Mouse (Mus musculus) MEL (cell line): ENCODE data around the gene Faim2. TPM values are rescaled to one million over a fixed set of nuclear protein-coding genes. Genes with fewer than 3 reads are reported as not detected.

Experiments
- DNase-seq: peaks from one replicate; pipeline ENCODE4 v3.0.0; 2011; ENCODE audit warnings: low read depth, low spot score
- H3K27ac ChIP-seq: 2 replicates; pipeline ENCODE4 v1.5.1; 2012; ENCODE audit warnings: low read depth, mild to moderate bottlenecking, control low read depth, low read length, moderate library complexity; ENCODE audit not compliant: control insufficient read depth
- H3K27me3 ChIP-seq, 2 experiments: fragments of 150-350 bp in 1 of 2; sonication (generic) in 1 of 2; 2 replicates each; pipeline ENCODE4 v1.6.1; 2012; ENCODE audit warnings: low read length in 2 of 2, mild to moderate bottlenecking in 2 of 2, improper control_type of control experiment in 1 of 2, moderate library complexity in 1 of 2; ENCODE audit not compliant: insufficient read depth in 2 of 2, control insufficient read depth in 1 of 2
- H3K36me3 ChIP-seq, 2 experiments: 2 replicates each; pipeline ENCODE4 v1.6.1; 2012 to 2014; ENCODE audit warnings: low read length in 2 of 2, improper control_type of control experiment in 1 of 2, inconsistent platforms in 1 of 2, mild to moderate bottlenecking in 1 of 2; ENCODE audit not compliant: insufficient read depth in 2 of 2, control insufficient read depth in 1 of 2
- H3K4me1 ChIP-seq, 2 experiments: fragments of 150-350 bp in 1 of 2; sonication (generic) in 1 of 2; 2 replicates each; pipeline ENCODE4 v1.6.1; 2012; ENCODE audit warnings: low read length in 2 of 2, improper control_type of control experiment in 1 of 2, mild to moderate bottlenecking in 1 of 2; ENCODE audit not compliant: insufficient read depth in 2 of 2, control insufficient read depth in 1 of 2
- H3K4me3 ChIP-seq, 2 experiments: fragments of 150-350 bp in 1 of 2; sonication (generic) in 1 of 2; 2 replicates each; pipeline ENCODE4 v1.5.1; 2012; ENCODE audit warnings: low read depth in 2 of 2, low read length in 2 of 2, mild to moderate bottlenecking in 2 of 2, moderate library complexity in 2 of 2, control low read depth in 1 of 2, improper control_type of control experiment in 1 of 2; ENCODE audit not compliant: control insufficient read depth in 1 of 2, insufficient read depth in 1 of 2
- H3K79me2 ChIP-seq: 2 replicates; pipeline ENCODE4 v1.6.1; 2012; ENCODE audit warnings: mild to moderate bottlenecking, low read length, moderate library complexity; ENCODE audit not compliant: control insufficient read depth, poor library complexity, insufficient read depth
- H3K9ac ChIP-seq: 2 replicates; pipeline ENCODE4 v1.6.1; 2012; ENCODE audit warnings: low read depth, mild to moderate bottlenecking, control low read depth, low read length, moderate library complexity; ENCODE audit not compliant: control insufficient read depth, poor library complexity, severe bottlenecking
- H3K9me3 ChIP-seq: fragments of 150-350 bp; sonication (generic); replicated peaks from 2 replicates; pipeline ENCODE4 v1.6.1; 2012; ENCODE audit warnings: mild to moderate bottlenecking, low read length, improper control_type of control experiment, moderate library complexity; ENCODE audit not compliant: insufficient read depth
- CHD2 ChIP-seq: IDR thresholded peaks from 2 replicates; pipeline ENCODE4 v1.6.1; 2011; ENCODE audit warnings: low read length, improper control_type of control experiment
- CTCF ChIP-seq, 3 experiments: IDR thresholded peaks in 2 of 3; conservative IDR thresholded peaks in 1 of 3; 2 replicates each; pipeline ENCODE4 v1.5.1; 2011 to 2012; ENCODE audit warnings: low read length in 3 of 3, low read depth in 2 of 3, mild to moderate bottlenecking in 2 of 3, improper control_type of control experiment in 1 of 3, inconsistent platforms in 1 of 3, mixed read lengths in 1 of 3, moderate library complexity in 1 of 3; ENCODE audit not compliant: control insufficient read depth in 1 of 3, insufficient read depth in 1 of 3, poor library complexity in 1 of 3, severe bottlenecking in 1 of 3
- E2F4 ChIP-seq: IDR thresholded peaks from 2 replicates; pipeline ENCODE4 v1.6.1; 2011; ENCODE audit warnings: low read depth, low read length, improper control_type of control experiment, borderline replicate concordance
- ELF1 ChIP-seq: IDR thresholded peaks from 2 replicates; pipeline ENCODE4 v1.6.1; 2014; ENCODE audit warnings: low read depth, mild to moderate bottlenecking, inconsistent platforms, low read length, improper control_type of control experiment, moderate library complexity
- EP300 ChIP-seq, 2 experiments: IDR thresholded peaks; 2 replicates each; pipeline ENCODE4 v1.6.1; 2011; ENCODE audit warnings: improper control_type of control experiment in 2 of 2, low read length in 2 of 2, low read depth in 1 of 2, mild to moderate bottlenecking in 1 of 2
- ETS1 ChIP-seq: IDR thresholded peaks from 2 replicates; pipeline ENCODE4 v1.6.1; 2012; ENCODE audit warnings: low read depth, mild to moderate bottlenecking, inconsistent platforms, low read length, improper control_type of control experiment, moderate library complexity
- GABPA ChIP-seq: IDR thresholded peaks from 2 replicates; pipeline ENCODE4 v1.6.1; 2012; ENCODE audit warnings: low read depth, mild to moderate bottlenecking, inconsistent platforms, low read length, improper control_type of control experiment, moderate library complexity
- GATA1 ChIP-seq: IDR thresholded peaks from 2 replicates; pipeline ENCODE4 v1.6.1; 2011; ENCODE audit warnings: low read depth, low read length, improper control_type of control experiment
- HCFC1 ChIP-seq: IDR thresholded peaks from 2 replicates; pipeline ENCODE4 v1.6.1; 2012; ENCODE audit warnings: low read depth, mild to moderate bottlenecking, inconsistent platforms, low read length, improper control_type of control experiment, moderate library complexity
- JUND ChIP-seq: IDR thresholded peaks from 2 replicates; pipeline ENCODE4 v1.6.1; 2011; ENCODE audit warnings: low read depth, mild to moderate bottlenecking, improper control_type of control experiment, low read length
- KAT2A ChIP-seq: conservative IDR thresholded peaks from 2 replicates; pipeline ENCODE4 v1.6.1; 2012; ENCODE audit warnings: low read depth, low read length, improper control_type of control experiment, inconsistent platforms
- MAX ChIP-seq: IDR thresholded peaks from 2 replicates; pipeline ENCODE4 v1.6.1; 2011; ENCODE audit warnings: low read length, improper control_type of control experiment
- MAZ ChIP-seq: IDR thresholded peaks from 2 replicates; pipeline ENCODE4 v1.6.1; 2012; ENCODE audit warnings: low read depth, mild to moderate bottlenecking, inconsistent platforms, low read length, improper control_type of control experiment
- MEF2A ChIP-seq: IDR thresholded peaks from 2 replicates; pipeline ENCODE4 v1.6.1; 2014; ENCODE audit warnings: low read depth, mild to moderate bottlenecking, inconsistent platforms, low read length, improper control_type of control experiment; ENCODE audit not compliant: poor library complexity, insufficient replicate concordance, severe bottlenecking; ENCODE audit errors: extremely low read depth
- MYB ChIP-seq: IDR thresholded peaks from 2 replicates; pipeline ENCODE4 v1.6.1; 2011; ENCODE audit warnings: mild to moderate bottlenecking, low read depth, low read length, improper control_type of control experiment
- MYC ChIP-seq: IDR thresholded peaks from 2 replicates; pipeline ENCODE4 v1.6.1; 2011; ENCODE audit warnings: low read depth, mild to moderate bottlenecking, low read length, improper control_type of control experiment, moderate library complexity
- NELFE ChIP-seq: IDR thresholded peaks from 2 replicates; pipeline ENCODE4 v1.6.1; 2011; ENCODE audit warnings: low read depth, low read length, improper control_type of control experiment
- POLR2A ChIP-seq, 2 experiments: IDR thresholded peaks; 2 replicates each; pipeline ENCODE4 v1.6.1; 2011 to 2012; ENCODE audit warnings: low read length in 2 of 2, mild to moderate bottlenecking in 2 of 2, control low read depth in 1 of 2, improper control_type of control experiment in 1 of 2, low read depth in 1 of 2, moderate library complexity in 1 of 2; ENCODE audit not compliant: control insufficient read depth in 1 of 2, insufficient read depth in 1 of 2, poor library complexity in 1 of 2
- POLR2AphosphoS2 ChIP-seq: IDR thresholded peaks from 2 replicates; pipeline ENCODE4 v1.6.1; 2011; ENCODE audit warnings: low read length, improper control_type of control experiment
- POLR2AphosphoS5 ChIP-seq: IDR thresholded peaks from 2 replicates; pipeline ENCODE4 v1.6.1; 2012; ENCODE audit warnings: low read depth, borderline replicate concordance, mild to moderate bottlenecking, inconsistent platforms, low read length, moderate library complexity, mixed read lengths
- RCOR1 ChIP-seq: IDR thresholded peaks from 2 replicates; pipeline ENCODE4 v1.6.1; 2012; ENCODE audit warnings: low read depth, mild to moderate bottlenecking, inconsistent platforms, low read length, improper control_type of control experiment
- SIN3A ChIP-seq: IDR thresholded peaks from 2 replicates; pipeline ENCODE4 v1.6.1; 2012; ENCODE audit warnings: low read length, improper control_type of control experiment, inconsistent platforms
- SMC3 ChIP-seq: IDR thresholded peaks from 2 replicates; pipeline ENCODE4 v1.6.1; 2011; ENCODE audit warnings: low read depth, low read length, improper control_type of control experiment
- TBP ChIP-seq: IDR thresholded peaks from 2 replicates; pipeline ENCODE4 v1.8.0; 2011; ENCODE audit warnings: low read depth, low read length, improper control_type of control experiment
- UBTF ChIP-seq: IDR thresholded peaks from 2 replicates; pipeline ENCODE4 v1.6.1; 2012; ENCODE audit warnings: low read depth, mild to moderate bottlenecking, inconsistent platforms, low read length, improper control_type of control experiment, moderate library complexity, borderline replicate concordance; ENCODE audit not compliant: insufficient read depth
- USF2 ChIP-seq, 2 experiments: IDR thresholded peaks; 2 replicates each; pipeline ENCODE4 v1.6.1; 2011 to 2012; ENCODE audit warnings: improper control_type of control experiment in 2 of 2, low read length in 2 of 2, borderline replicate concordance in 1 of 2, inconsistent platforms in 1 of 2, low read depth in 1 of 2, mild to moderate bottlenecking in 1 of 2; ENCODE audit not compliant: insufficient read depth in 1 of 2
- ZKSCAN1 ChIP-seq: IDR thresholded peaks from 2 replicates; pipeline ENCODE4 v1.6.1; 2012; ENCODE audit warnings: low read depth, mild to moderate bottlenecking, inconsistent platforms, low read length, improper control_type of control experiment, moderate library complexity
- ZMIZ1 ChIP-seq: IDR thresholded peaks from 2 replicates; pipeline ENCODE4 v1.6.1; 2012; ENCODE audit warnings: low read depth, mild to moderate bottlenecking, inconsistent platforms, low read length, improper control_type of control experiment, moderate library complexity
- ZNF384 ChIP-seq: IDR thresholded peaks from 2 replicates; pipeline ENCODE4 v1.6.1; 2012; ENCODE audit warnings: low read depth, mild to moderate bottlenecking, inconsistent platforms, low read length, improper control_type of control experiment
- polyA plus RNA-seq, 2 experiments: library from polyadenylated mRNA; stranded (reverse) in 1 of 2; unstranded in 1 of 2; fragments of >175 nt in 1 of 2; fragments of >200 nt in 1 of 2; gene quantifications; 2 replicates each; pipeline versions ENCODE4 v1.2.1 to v1.2.4; 2012; ENCODE audit warnings: low replicate concordance in 2 of 2, low read depth in 1 of 2; ENCODE audit not compliant: insufficient read length in 2 of 2, insufficient read depth in 1 of 2, missing spikeins in 1 of 2
- total RNA-seq: library from RNA; depleted of rRNA; stranded (reverse); fragments of 300-350 nt; gene quantifications from 2 replicates; pipeline ENCODE4 v1.2.3, GENCODE M21; 2012

Gene Faim2
- total and polyA plus RNA-seq, 3 experiments, result 0.06 to 0.08 TPM; not detected in 1

GRCm38 (mm10) chr15:99453153-99453900 lies 74.6 kb downstream of the Faim2 start:
- peaks cover 3 to 37% of the 10 kb centered on the region in 2 experiments for H3K4me1 ChIP-seq
- peaks cover 0 to 23% of the 10 kb centered on the region in 2 experiments; a peak in 2 of 4 replicates for H3K36me3 ChIP-seq
- no peak for DNase-seq
- peaks cover 6% of the 10 kb centered on the region; the same call in 1 of the 2 replicates for H3K79me2 ChIP-seq
- TF ChIP-seq ZNF384, result no peak
- TF ChIP-seq POLR2AphosphoS5, result no peak
- peak; percentile 63; the same call in 1 of the 2 replicates for TF ChIP-seq ZKSCAN1
- TF ChIP-seq, all 39 proteins: peak for 1
- no peaks in the 10 kb centered on the region for H3K27me3 ChIP-seq
- H3K4me3 ChIP-seq, result no peak overlapping the region
- H3K9me3 ChIP-seq, result no peaks in the 10 kb centered on the region
- no peak overlapping the region for H3K27ac ChIP-seq
- no peak overlapping the region for H3K9ac ChIP-seq

DNA sequence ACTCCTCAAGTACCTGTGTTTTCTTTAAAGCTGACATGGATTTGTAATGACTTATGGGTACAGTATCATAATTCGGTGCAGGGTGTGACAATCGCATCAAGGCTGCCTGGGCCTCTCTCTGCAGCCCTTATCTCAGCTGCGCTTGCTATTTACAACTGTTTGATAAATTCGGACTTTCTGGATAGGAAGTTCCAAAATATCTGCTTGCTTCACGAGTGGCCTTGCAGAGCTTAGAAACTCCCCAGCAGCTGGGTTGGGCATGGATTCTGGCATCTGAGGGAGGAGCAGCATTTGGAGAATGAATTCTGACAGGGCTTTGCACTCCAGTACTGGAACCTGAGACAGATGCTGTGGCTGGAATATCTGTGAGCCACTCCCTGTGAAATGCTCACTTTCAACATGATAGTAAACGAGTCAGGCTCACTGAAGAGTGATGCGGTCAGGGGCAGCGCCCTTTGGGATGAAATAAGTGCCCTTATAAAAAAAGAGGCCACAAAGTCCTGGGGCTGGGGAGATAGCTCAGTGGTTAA lies 78.1 kb downstream of the Faim2 start:
- no peaks in the 10 kb centered on the region for H3K27me3 ChIP-seq
- H3K9ac ChIP-seq, result peak overlapping the region; percentile 42
- peaks cover 0 to 20% of the 10 kb centered on the region in 2 experiments; a peak in 2 of 4 replicates for H3K36me3 ChIP-seq
- peak overlapping the region; percentile 4 to 17; a peak in 3 of 4 replicates for H3K4me3 ChIP-seq
- no peaks in the 10 kb centered on the region for H3K9me3 ChIP-seq
- peak overlapping the region; percentile 76 for H3K27ac ChIP-seq
- peaks cover 3 to 27% of the 10 kb centered on the region in 2 experiments; a peak in 2 of 4 replicates for H3K4me1 ChIP-seq
- DNase-seq, result peak; percentile 71
- no peaks in the 10 kb centered on the region for H3K79me2 ChIP-seq
- TF ChIP-seq ZKSCAN1 (no peak), POLR2AphosphoS2 (no peak), UBTF (no peak), SIN3A (peak; percentile 86), ETS1 (peak; percentile 69; the same call in 1 of the 2 replicates), MYC (peak; percentile 75), MAZ (no peak; the same call in 1 of the 2 replicates), GABPA (no peak), MAX (no peak), ELF1 (no peak), POLR2A (IDR thresholded peaks at IDR 0.05; ENCODE audit: control insufficient read depth in 1 of 2, insufficient read depth in 1 of 2, low read depth in 1 of 2, low read length in 2 of 2, poor library complexity in 1 of 2) (no peak), CHD2 (no peak), POLR2AphosphoS5 (no peak), MYB (0 out of 2 replicates have a peak, but pooled peaks have one; percentile 26), TBP (peak; percentile 72; the same call in 1 of the 2 replicates), KAT2A (no peak), ZMIZ1 (no peak), SMC3 (no peak), EP300 (IDR thresholded peaks at IDR 0.05; ENCODE audit: low read depth in 1 of 2, low read length in 2 of 2) (peak; percentile 76 to 79), HCFC1 (no peak), RCOR1 (peak; percentile 87), JUND (no peak), E2F4 (no peak), MEF2A (no peak), GATA1 (peak; percentile 94), CTCF (IDR thresholded peaks at IDR 0.05 in 2 of 3, conservative IDR thresholded peaks at IDR 0.05 in 1 of 3; ENCODE audit: control insufficient read depth in 1 of 3, insufficient read depth in 1 of 3, low read depth in 2 of 3, low read length in 3 of 3, poor library complexity in 1 of 3, severe bottlenecking in 1 of 3) (no peak), USF2 (IDR thresholded peaks at IDR 0.05; ENCODE audit: borderline replicate concordance in 1 of 2, insufficient read depth in 1 of 2, low read depth in 1 of 2, low read length in 2 of 2) (no peak), NELFE (no peak)
